ENCODE assay signal across 8 mouse cellular contexts in genomic region chr14:118820111-118820510, GRCm38 (mm10). TPM values are rescaled to one million over a fixed set of nuclear protein-coding genes. Genes with fewer than 3 reads are reported as not detected.
DNase-seq lines count a peak whose midpoint lies in the region; ATAC-seq and TF ChIP-seq lines count a peak whose summit lies in the region.

No protein-coding gene starts in this region.

- H3K27me3 ChIP-seq in heart, adult 2 months (ENCODE audit: control insufficient read depth, insufficient read depth, low read length) = no peaks in the 10 kb centered on the region
- 0 out of 2 replicates have a peak, but pooled peaks cover 5% of the 10 kb centered on the region for H3K27me3 ChIP-seq in heart, embryonic 10.5 days (ENCODE audit: insufficient read depth, poor library complexity, severe bottlenecking)
- H3K27me3 ChIP-seq in lung, postnatal 0 days (replicated peaks; ENCODE audit: insufficient read depth, low read length) = no peaks in the 10 kb centered on the region

- H3K4me3 ChIP-seq in heart, adult 2 months = no peak overlapping the region
- no peak overlapping the region for H3K4me3 ChIP-seq in heart, embryonic 10.5 days
- no peak overlapping the region for H3K4me3 ChIP-seq in bone marrow, adult 2 months (replicated peaks; ENCODE audit: control insufficient read depth, low read depth, low read length)
- no peak overlapping the region for H3K4me3 ChIP-seq in embryonic fibroblast, embryonic 13.5 days (ENCODE audit: insufficient read depth, low read length)
- no peak overlapping the region for H3K4me3 ChIP-seq in lung, postnatal 0 days (ENCODE audit: low read depth, low read length)

- TF ChIP-seq CTCF in heart, adult 2 months (IDR thresholded peaks at IDR 0.05) = peak; percentile 97
- TF ChIP-seq CTCF in bone marrow, adult 2 months (IDR thresholded peaks at IDR 0.05; ENCODE audit: control insufficient read depth, insufficient read depth, low read length) = peak; percentile 71
- TF ChIP-seq CTCF in embryonic fibroblast, embryonic 13.5 days (IDR thresholded peaks at IDR 0.05; ENCODE audit: borderline replicate concordance, insufficient read depth, low read length) = peak; percentile 53; the same call in 1 of the 2 replicates
- peak; percentile 98 for TF ChIP-seq CTCF in lung, postnatal 0 days (IDR thresholded peaks at IDR 0.05)

- intact Hi-C loops in heart, adult 2 months (cut with DNase I) = loop anchor here (5.0 to 10.0 kb wide), 2 partner anchors 125 to 207 kb away; no protein-coding TSS in a partner anchor

- TF ChIP-seq EP300 in heart, adult 2 months (IDR thresholded peaks at IDR 0.05; ENCODE audit: insufficient read depth, low read depth, low read length) = no peak
- no peak for TF ChIP-seq EP300 in lung, postnatal 0 days (IDR thresholded peaks at IDR 0.05)

- WGBS in heart, adult 2 months = 5% methylated on average over 8 of the region's 8 CpGs
- 14% methylated on average over 8 of the region's 8 CpGs for WGBS in heart, embryonic 10.5 days
- WGBS in bone marrow, adult 2 months = 6% methylated on average over 8 of the region's 8 CpGs
- WGBS in lung, postnatal 0 days = 9% methylated on average over 8 of the region's 8 CpGs

- H3K9me3 ChIP-seq in heart, embryonic 10.5 days = no peaks in the 10 kb centered on the region
- no peaks in the 10 kb centered on the region for H3K9me3 ChIP-seq in lung, postnatal 0 days (ENCODE audit: low read length)

- no peaks in the 10 kb centered on the region for H3K36me3 ChIP-seq in heart, adult 2 months (ENCODE audit: control insufficient read depth, insufficient read depth, low read length)
- H3K36me3 ChIP-seq in heart, embryonic 10.5 days = no peaks in the 10 kb centered on the region
- H3K36me3 ChIP-seq in lung, postnatal 0 days (ENCODE audit: insufficient read depth, low read length) = no peaks in the 10 kb centered on the region

- ATAC-seq in lung, postnatal 0 days = peak; percentile 53

- no peak overlapping the region for H3K27ac ChIP-seq in heart, adult 2 months
- H3K27ac ChIP-seq in heart, embryonic 10.5 days = no peak overlapping the region
- H3K27ac ChIP-seq in bone marrow, adult 2 months (ENCODE audit: control insufficient read depth, insufficient read depth, low read depth, low read length, poor library complexity) = no peak overlapping the region
- H3K27ac ChIP-seq in embryonic fibroblast, embryonic 13.5 days (ENCODE audit: insufficient read depth, low read length) = no peak overlapping the region
- no peak overlapping the region for H3K27ac ChIP-seq in lung, postnatal 0 days (ENCODE audit: low read length)

- H3K4me1 ChIP-seq in heart, adult 2 months (ENCODE audit: control insufficient read depth, insufficient read depth, low read length) = no peaks in the 10 kb centered on the region
- no peaks in the 10 kb centered on the region for H3K4me1 ChIP-seq in heart, embryonic 10.5 days
- no peaks in the 10 kb centered on the region for H3K4me1 ChIP-seq in bone marrow, adult 2 months (ENCODE audit: control insufficient read depth, insufficient read depth, low read length)
- no peaks in the 10 kb centered on the region for H3K4me1 ChIP-seq in embryonic fibroblast, embryonic 13.5 days (ENCODE audit: control insufficient read depth, insufficient read depth, low read length)
- no peaks in the 10 kb centered on the region for H3K4me1 ChIP-seq in lung, postnatal 0 days (ENCODE audit: insufficient read depth, low read depth, low read length)

- peak; percentile 35 to 37 for DNase-seq in heart, adult 2 months
- no peak for DNase-seq in heart, embryonic 10.5 days (ENCODE audit: low spot score)
- peak; percentile 61 for DNase-seq in heart, postnatal 4 days
- DNase-seq in layer of hippocampus, adult 8-10 months (ENCODE audit: low spot score in 2 of 2) = peak; percentile 29 to 71
- DNase-seq in lung, postnatal 0 days (ENCODE audit: low spot score) = peak; percentile 83
- peak; percentile 83 for DNase-seq in retina, embryonic 14.5 days (ENCODE audit: low spot score)

- no peak overlapping the region for H3K4me2 ChIP-seq in lung, postnatal 0 days (replicated peaks; ENCODE audit: low read depth, low read length)

- no peaks in the 10 kb centered on the region for H3K79me2 ChIP-seq in heart, adult 2 months (replicated peaks; ENCODE audit: control insufficient read depth, insufficient read depth, low read length)

- no peak overlapping the region for H3K9ac ChIP-seq in heart, adult 2 months (ENCODE audit: low read depth, low read length)
- no peak overlapping the region for H3K9ac ChIP-seq in lung, postnatal 0 days (replicated peaks; ENCODE audit: low read depth)

- no peak for TF ChIP-seq POLR2A in heart, adult 2 months (IDR thresholded peaks at IDR 0.05; ENCODE audit: insufficient read depth, low read depth, low read length)
- TF ChIP-seq POLR2A in bone marrow, adult 2 months (IDR thresholded peaks at IDR 0.05; ENCODE audit: borderline replicate concordance, control insufficient read depth, low read depth, low read length) = no peak
- TF ChIP-seq POLR2A in embryonic fibroblast, embryonic 13.5 days (IDR thresholded peaks at IDR 0.05; ENCODE audit: low read depth, low read length) = no peak

RNA-seq across cellular contexts. Expression of gene Cldn10, which starts 32.4 kb away (rescaled TPM):
- total RNA-seq in heart, adult 2 months (2021) = under 1 TPM in 1 of 2 experiments, not detected in 1; 0.09 TPM
- 0.20 and 0.72 TPM in 2 replicates for polyA plus RNA-seq in heart, adult 2 months (2012; rRNA removed)
- polyA plus RNA-seq in heart, embryonic 10.5 days (2016; fragmentation: Nextera tagmentation; extraction: Ambion mirVana) = 0.15 and 0.70 TPM in 2 replicates
- 1.3 and 2.6 TPM in 2 replicates for polyA plus RNA-seq in bone marrow, adult 2 months (2011; ENCODE audit: insufficient read depth, insufficient read length, low replicate concordance, missing spikeins)
- polyA plus RNA-seq in embryonic fibroblast, embryonic 13.5 days (2011; ENCODE audit: insufficient read length, low read depth, missing spikeins) = not detected in 2 replicates
- total RNA-seq in heart, postnatal 4 days (2021) = under 1 TPM; 0.23 to 0.24 TPM
- total RNA-seq in layer of hippocampus, adult 8-10 months (2022) = 10 to 100 TPM; 33.3 to 41.9 (median 35.4) TPM
- polyA plus RNA-seq in lung, postnatal 0 days (2015; fragmentation: Nextera tagmentation; extraction: Ambion mirVana) = 59.2 and 60.3 TPM in 2 replicates

Comparison
In these comparisons a context has a peak if more than half of its experiments do, and no peak if none do; other contexts are left out.
1. RNA of gene Cldn10, which starts 32.4 kb away (polyA plus RNA-seq): 59.2 to 60.3 TPM in lung, postnatal 0 days; 1.3 to 2.6 TPM in bone marrow, adult 2 months, 0.20 to 0.72 TPM in heart, adult 2 months, 0.15 to 0.70 TPM in heart, embryonic 10.5 days and not detected in embryonic fibroblast, embryonic 13.5 days; every median in the first group is over 10 times any median in the second.
2. Peak in every context shown above with its lines, with median percentiles within 50 percentile points of each other: CTCF ChIP-seq.